Comparison of ENCODE assay signal across 9 mouse cellular contexts in genomic region chr17:63497206-63497731, GRCm38 (mm10). TPM values are rescaled to one million over a fixed set of nuclear protein-coding genes. Genes with fewer than 3 reads are reported as not detected.
DNase-seq lines count a peak whose midpoint lies in the region; ATAC-seq lines count a peak whose summit lies in the region.
"Had no signal": no experiment of that assay in that cellular context is flagged by ENCODE, and none has a peak within 500 bp of the region (broad histone marks: within the 10 kb centered on the region; RNA-seq: fewer than 3 reads in every experiment).

No protein-coding gene starts in this region.

- H3K4me3 ChIP-seq in heart, embryonic 10.5 days = peak overlapping the region; percentile 80
- no peak overlapping the region for H3K4me3 ChIP-seq in hindbrain, embryonic 16.5 days (ENCODE audit: low read length)

- ATAC-seq in hindbrain, embryonic 16.5 days = no peak
- ATAC-seq in megakaryocyte-erythroid progenitor cell, adult 5-6 weeks (replicated peaks; ENCODE audit: low FRiP score, low TSS enrichment, poor library complexity, severe bottlenecking) = peak; percentile 29

- 77% methylated on average over 6 of the region's 6 CpGs for WGBS in heart, embryonic 10.5 days
- WGBS in hindbrain, embryonic 16.5 days = 91% methylated on average over 6 of the region's 6 CpGs

- H3K4me1 ChIP-seq in heart, embryonic 10.5 days = peaks cover 31% of the 10 kb centered on the region
- peaks cover 35% of the 10 kb centered on the region for H3K4me1 ChIP-seq in hindbrain, embryonic 16.5 days (ENCODE audit: control insufficient read depth, insufficient read depth, low read depth, low read length)

- H3K36me3 ChIP-seq in heart, embryonic 10.5 days = no peaks in the 10 kb centered on the region
- H3K36me3 ChIP-seq in hindbrain, embryonic 16.5 days (ENCODE audit: control insufficient read depth, insufficient read depth, low read length) = no peaks in the 10 kb centered on the region

- H3K9me3 ChIP-seq in heart, embryonic 10.5 days = no peaks in the 10 kb centered on the region
- H3K9me3 ChIP-seq in hindbrain, embryonic 16.5 days (ENCODE audit: control insufficient read depth, low read length) = no peaks in the 10 kb centered on the region

- H3K4me2 ChIP-seq in hindbrain, embryonic 16.5 days (ENCODE audit: low read length) = peak overlapping the region; percentile 81

- DNase-seq in heart, embryonic 10.5 days (ENCODE audit: low spot score) = no peak
- DNase-seq in heart, adult 18-20 months = no peak
- peak; percentile 34 for DNase-seq in c-Kit-negative CD71-positive TER-119-positive erythroid progenitor cells, embryonic 14.5 days (ENCODE audit: low read depth, low spot score)
- DNase-seq in cerebellum, postnatal 25 days = no peak
- no peak for DNase-seq in layer of hippocampus, postnatal 14 days (ENCODE audit: low spot score in 2 of 2)
- no peak for DNase-seq in gastrocnemius, adult 18-20 months (ENCODE audit: low spot score)
- DNase-seq: kidney, postnatal 25 days had no signal

- no peak overlapping the region for H3K9ac ChIP-seq in hindbrain, embryonic 16.5 days (ENCODE audit: low read depth, low read length)

- no peak overlapping the region for H3K27ac ChIP-seq in heart, embryonic 10.5 days
- H3K27ac ChIP-seq in hindbrain, embryonic 16.5 days (ENCODE audit: low read depth, low read length) = no peak overlapping the region

- H3K27me3 ChIP-seq in heart, embryonic 10.5 days (ENCODE audit: insufficient read depth, poor library complexity, severe bottlenecking) = no peaks in the 10 kb centered on the region
- H3K27me3 ChIP-seq in hindbrain, embryonic 16.5 days (replicated peaks; ENCODE audit: control insufficient read depth, insufficient read depth, low read length) = no peaks in the 10 kb centered on the region

RNA-seq across cellular contexts. Expression of gene Fbxl17, which starts 2.5 kb away (rescaled TPM):
- 3.2 and 4.2 TPM in 2 replicates for polyA plus RNA-seq in heart, embryonic 10.5 days (2016; fragmentation: Nextera tagmentation; extraction: Ambion mirVana)
- 10 to 100 TPM; 26.8 to 27.0 TPM for total RNA-seq in heart, adult 18-20 months (2021)
- 9.5 and 10.5 TPM in 2 replicates for polyA plus RNA-seq in hindbrain, embryonic 16.5 days (2015; fragmentation: Nextera tagmentation; extraction: Ambion mirVana)
- total RNA-seq in megakaryocyte-erythroid progenitor cell, adult 5-6 weeks (2014; fragmentation: Nextera tagmentation) = 5.2 and 12.5 TPM in 2 replicates
- 3.7 and 7.6 TPM in 2 replicates for total RNA-seq in megakaryocyte-erythroid progenitor cell, adult 5-6 weeks (2017)
- total RNA-seq in layer of hippocampus, postnatal 14 days (2021) = 10 to 100 TPM; 50.6 to 56.8 TPM
- 10 to 100 TPM; 47.4 to 47.8 TPM for total RNA-seq in gastrocnemius, adult 18-20 months (2021)
